Mouse (Mus musculus) heart, embryonic 15.5 days (tissue): ENCODE data around the gene Tprn. TPM values are rescaled to one million over a fixed set of nuclear protein-coding genes. Genes with fewer than 3 reads are reported as not detected.
A peak's percentile ranks its signal among the peaks of the same experiment; 100 is the strongest.

Experiments
- ATAC-seq: fragments of 200-750 bp; cut with Nextera tagmentation; replicated peaks from 2 replicates; pipeline ENCODE4 v1.8.0; 2017; ENCODE audit warnings: low read depth, moderate TSS enrichment; ENCODE audit not compliant: insufficient number of reproducible peaks, insufficient read depth, low FRiP score
- H3K27ac ChIP-seq: fragments of 300-500 bp; sonication (generic); 2 replicates; pipeline ENCODE4 v1.5.1; 2015; ENCODE audit warnings: mild to moderate bottlenecking, inconsistent platforms
- H3K27me3 ChIP-seq: fragments of 300-500 bp; sonication (generic); 2 replicates; pipeline ENCODE4 v1.6.1; 2015; ENCODE audit warnings: inconsistent platforms
- H3K36me3 ChIP-seq: fragments of 300-500 bp; sonication (generic); 2 replicates; pipeline ENCODE4 v1.6.1; 2015; ENCODE audit warnings: mild to moderate bottlenecking, inconsistent platforms
- H3K4me1 ChIP-seq: fragments of 300-500 bp; sonication (generic); replicated peaks from 2 replicates; pipeline ENCODE4 v1.6.1; 2015; ENCODE audit warnings: inconsistent platforms
- H3K4me2 ChIP-seq: fragments of 300-500 bp; sonication (generic); 2 replicates; pipeline ENCODE4 v1.6.1; 2015; ENCODE audit warnings: inconsistent platforms, mild to moderate bottlenecking, moderate library complexity
- H3K4me3 ChIP-seq: fragments of 300-500 bp; sonication (generic); 2 replicates; pipeline ENCODE4 v1.5.1; 2015; ENCODE audit warnings: mild to moderate bottlenecking, inconsistent platforms
- H3K9ac ChIP-seq: fragments of 300-500 bp; sonication (generic); 2 replicates; pipeline ENCODE4 v1.6.1; 2015; ENCODE audit warnings: mild to moderate bottlenecking, inconsistent platforms
- H3K9me3 ChIP-seq: fragments of 300-500 bp; sonication (generic); replicated peaks from 2 replicates; pipeline ENCODE4 v1.6.1; 2016; ENCODE audit warnings: inconsistent platforms
- WGBS: fragments of 180-500 bp; shearing (Covaris S2); methylation state at CpG from one replicate; pipeline ENCODE4 v1.1.7; 2015; ENCODE audit warnings: mixed read lengths; 5-methylcytosine and 5-hydroxymethylcytosine counted together
- polyA plus RNA-seq: library from polyadenylated mRNA; unstranded; fragments of >200 nt; fragmentation: Nextera tagmentation; extraction: Ambion mirVana; gene quantifications from 2 replicates; pipeline ENCODE4 v1.2.1, GENCODE M21; 2015

The Tprn gene
- 3.6 and 5.2 TPM in 2 replicates for polyA plus RNA-seq

DNA sequence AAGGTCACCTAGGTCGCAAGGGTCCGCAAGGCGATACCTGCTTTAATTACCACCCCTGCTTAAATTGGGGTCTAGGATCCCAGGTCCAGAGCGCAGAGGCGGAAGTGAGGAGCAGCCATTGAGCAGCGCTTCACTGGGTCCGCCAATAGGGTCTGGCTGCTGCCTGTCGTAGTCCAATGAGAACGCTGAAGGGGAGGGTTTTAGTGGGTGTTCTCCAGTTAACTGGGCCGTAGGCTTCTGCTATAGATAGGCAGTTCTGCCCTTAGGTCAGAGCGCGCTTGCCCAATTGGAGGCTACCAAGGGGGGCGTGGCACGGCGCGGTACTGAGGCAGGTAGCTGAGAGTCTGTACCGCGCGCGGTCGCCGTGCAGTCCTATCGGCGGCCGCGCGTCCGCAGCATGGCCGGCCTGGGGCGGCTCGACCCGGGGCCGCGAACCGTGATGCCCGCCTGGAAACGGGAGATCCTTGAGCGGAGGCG, at the start of gene Tprn:
Gene Tprn (plus strand): TSS at position 328 of the 477 bp plus-strand sequence.
- peak within 1 kb of the TSS; percentile 46 for H3K27ac ChIP-seq
- no peaks in the 10 kb centered on the region for H3K9me3 ChIP-seq
- H3K36me3 ChIP-seq: no peaks in the 10 kb centered on the region
- peak within 1 kb of the TSS; percentile 100 for H3K4me2 ChIP-seq
- peak; percentile 98 for ATAC-seq
- WGBS: under 1% methylated on average over 39 of the region's 39 CpGs
- H3K4me3 ChIP-seq: peak within 1 kb of the TSS; percentile 91
- H3K27me3 ChIP-seq: peaks cover 15% of the 10 kb centered on the region
- H3K9ac ChIP-seq: peak within 1 kb of the TSS; percentile 67
- H3K4me1 ChIP-seq: peaks cover 46% of the 10 kb centered on the region

GRCm38 (mm10) chr2:25213266-25213865, 49.1 kb upstream of the Tprn start:
- no peak overlapping the region for H3K27ac ChIP-seq
- H3K27me3 ChIP-seq: 0 out of 2 replicates have a peak, but pooled peaks cover 11% of the 10 kb centered on the region
- 55% methylated on average over 23 of the region's 23 CpGs for WGBS
- no peak for ATAC-seq
- peaks cover 20% of the 10 kb centered on the region for H3K4me1 ChIP-seq
- H3K36me3 ChIP-seq: peaks cover 6% of the 10 kb centered on the region; the same call in 1 of the 2 replicates
- H3K9me3 ChIP-seq: no peaks in the 10 kb centered on the region
- no peak overlapping the region for H3K4me2 ChIP-seq
- H3K9ac ChIP-seq: no peak overlapping the region
- no peak overlapping the region for H3K4me3 ChIP-seq

GRCm38 (mm10) chr2:25214444-25214843, 48.0 kb upstream of the Tprn start, which contains the start of gene Stpg3:
Gene Stpg3, minus strand, starts transcription at chr2:25214637.
- 63% methylated on average over 3 of the region's 3 CpGs for WGBS
- 0 out of 2 replicates have a peak, but pooled peaks cover 11% of the 10 kb centered on the region for H3K27me3 ChIP-seq
- ATAC-seq: no peak

GRCm38 (mm10) chr2:25217666-25218065, 44.8 kb upstream of the Tprn start:
- Histone ChIP-seq H3K4me2 (no peak overlapping the region), H3K36me3 (peaks cover 11% of the 10 kb centered on the region; the same call in 1 of the 2 replicates), H3K4me1 (no peaks in the 10 kb centered on the region), H3K9me3 (no peaks in the 10 kb centered on the region), H3K27ac (no peak overlapping the region), H3K9ac (no peak overlapping the region), H3K27me3 (0 out of 2 replicates have a peak, but pooled peaks cover 11% of the 10 kb centered on the region), H3K4me3 (no peak overlapping the region)
- 51% methylated on average over 2 of the region's 2 CpGs for WGBS
- no peak for ATAC-seq

More at GRCm38 (mm10) chr2:25214444-25214843, 48.0 kb upstream of the Tprn start, which contains the start of gene Stpg3:
- Histone ChIP-seq H3K4me1 (peaks cover 16% of the 10 kb centered on the region), H3K9me3 (no peaks in the 10 kb centered on the region), H3K9ac (no peak within 1 kb of the TSS), H3K36me3 (no peaks in the 10 kb centered on the region), H3K4me3 (no peak within 1 kb of the TSS), H3K27ac (no peak within 1 kb of the TSS), H3K4me2 (no peak within 1 kb of the TSS)

GRCm38 (mm10) chr2:25218445-25218844, 44.0 kb upstream of the Tprn start, which contains the start of gene Fam166a:
Gene Fam166a, plus strand, starts transcription at chr2:25218745.
- Histone ChIP-seq H3K27ac (no peak within 1 kb of the TSS), H3K9ac (no peak within 1 kb of the TSS), H3K27me3 (0 out of 2 replicates have a peak, but pooled peaks cover 4% of the 10 kb centered on the region), H3K9me3 (no peaks in the 10 kb centered on the region), H3K4me2 (no peak within 1 kb of the TSS), H3K36me3 (peaks cover 11% of the 10 kb centered on the region; the same call in 1 of the 2 replicates), H3K4me1 (peaks cover 3% of the 10 kb centered on the region), H3K4me3 (no peak within 1 kb of the TSS)
- ATAC-seq: no peak

GRCm38 (mm10) chr2:25221331-25221772, 41.1 kb upstream of the Tprn start:
- no peak overlapping the region for H3K27ac ChIP-seq
- H3K4me1 ChIP-seq: peaks cover 15% of the 10 kb centered on the region
- no peak overlapping the region for H3K4me3 ChIP-seq
- WGBS: 70% methylated on average over 5 of the region's 5 CpGs
- H3K9me3 ChIP-seq: no peaks in the 10 kb centered on the region
- no peak overlapping the region for H3K4me2 ChIP-seq
- H3K27me3 ChIP-seq: no peaks in the 10 kb centered on the region
- H3K36me3 ChIP-seq: peaks cover 11% of the 10 kb centered on the region; the same call in 1 of the 2 replicates
- no peak overlapping the region for H3K9ac ChIP-seq
- ATAC-seq: no peak

DNA sequence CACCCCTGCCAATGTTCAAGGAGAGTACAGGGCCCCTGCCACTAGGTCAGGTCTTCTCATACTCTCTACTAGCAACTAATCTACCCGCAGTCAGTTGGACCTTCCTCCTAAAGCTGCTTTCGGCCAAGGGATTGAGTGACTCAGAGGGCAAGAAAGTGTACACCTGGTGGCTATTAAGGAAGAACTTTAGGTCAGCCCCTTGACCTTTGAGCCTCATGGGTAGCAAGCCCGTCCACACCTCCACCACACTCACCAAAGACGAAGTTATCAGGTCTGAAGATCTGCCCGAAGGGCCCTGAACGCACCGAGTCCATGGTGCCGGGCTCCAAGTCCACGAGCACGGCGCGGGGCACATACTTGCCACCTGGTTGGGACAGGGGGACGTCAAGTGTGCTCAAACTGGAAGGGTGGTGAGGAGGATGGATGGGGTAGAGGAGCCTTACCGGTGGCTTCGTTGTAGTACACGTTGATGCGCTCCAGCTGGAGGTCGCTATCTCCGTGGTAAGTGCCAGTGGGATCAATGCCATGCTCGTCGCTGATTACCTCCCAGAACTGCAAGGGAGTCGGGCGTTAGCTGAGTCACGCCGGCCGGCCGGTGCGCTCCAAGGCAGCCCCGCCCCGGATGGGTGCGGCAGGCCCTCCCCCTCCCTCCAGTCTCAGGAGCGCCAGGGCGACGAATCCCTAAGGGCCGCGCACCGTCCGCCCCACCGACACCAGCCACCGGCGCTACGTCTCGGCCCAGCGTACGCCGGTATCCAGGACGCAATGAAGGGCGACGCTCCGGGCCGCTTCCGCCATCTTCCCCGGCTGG, 38.5 kb upstream of the Tprn start:
- H3K4me1 ChIP-seq: peaks cover 23% of the 10 kb centered on the region
- peak overlapping the region; percentile 73 for H3K4me3 ChIP-seq
- H3K36me3 ChIP-seq: peaks cover 11% of the 10 kb centered on the region; the same call in 1 of the 2 replicates
- peak; percentile 36 for ATAC-seq
- H3K9me3 ChIP-seq: no peaks in the 10 kb centered on the region
- no peaks in the 10 kb centered on the region for H3K27me3 ChIP-seq
- H3K27ac ChIP-seq: peak overlapping the region; percentile 92
- peak overlapping the region; percentile 76 for H3K9ac ChIP-seq
- 2% methylated on average over 44 of the region's 53 CpGs for WGBS
- peak overlapping the region; percentile 85 for H3K4me2 ChIP-seq

GRCm38 (mm10) chr2:25224492-25224765, 38.0 kb upstream of the Tprn start, which contains the start of gene Tubb4b:
Gene Tubb4b, minus strand, starts transcription at chr2:25224702.
- no peak for ATAC-seq
- Histone ChIP-seq H3K4me1 (peaks cover 25% of the 10 kb centered on the region), H3K4me3 (peak within 1 kb of the TSS; percentile 73), H3K4me2 (peak within 1 kb of the TSS; percentile 85), H3K9ac (peak within 1 kb of the TSS; percentile 76), H3K27me3 (0 out of 2 replicates have a peak, but pooled peaks cover 2% of the 10 kb centered on the region), H3K9me3 (no peaks in the 10 kb centered on the region), H3K27ac (peak within 1 kb of the TSS; percentile 98), H3K36me3 (peaks cover 11% of the 10 kb centered on the region; the same call in 1 of the 2 replicates)
- 0% methylated on average over 17 of the region's 17 CpGs for WGBS

DNA sequence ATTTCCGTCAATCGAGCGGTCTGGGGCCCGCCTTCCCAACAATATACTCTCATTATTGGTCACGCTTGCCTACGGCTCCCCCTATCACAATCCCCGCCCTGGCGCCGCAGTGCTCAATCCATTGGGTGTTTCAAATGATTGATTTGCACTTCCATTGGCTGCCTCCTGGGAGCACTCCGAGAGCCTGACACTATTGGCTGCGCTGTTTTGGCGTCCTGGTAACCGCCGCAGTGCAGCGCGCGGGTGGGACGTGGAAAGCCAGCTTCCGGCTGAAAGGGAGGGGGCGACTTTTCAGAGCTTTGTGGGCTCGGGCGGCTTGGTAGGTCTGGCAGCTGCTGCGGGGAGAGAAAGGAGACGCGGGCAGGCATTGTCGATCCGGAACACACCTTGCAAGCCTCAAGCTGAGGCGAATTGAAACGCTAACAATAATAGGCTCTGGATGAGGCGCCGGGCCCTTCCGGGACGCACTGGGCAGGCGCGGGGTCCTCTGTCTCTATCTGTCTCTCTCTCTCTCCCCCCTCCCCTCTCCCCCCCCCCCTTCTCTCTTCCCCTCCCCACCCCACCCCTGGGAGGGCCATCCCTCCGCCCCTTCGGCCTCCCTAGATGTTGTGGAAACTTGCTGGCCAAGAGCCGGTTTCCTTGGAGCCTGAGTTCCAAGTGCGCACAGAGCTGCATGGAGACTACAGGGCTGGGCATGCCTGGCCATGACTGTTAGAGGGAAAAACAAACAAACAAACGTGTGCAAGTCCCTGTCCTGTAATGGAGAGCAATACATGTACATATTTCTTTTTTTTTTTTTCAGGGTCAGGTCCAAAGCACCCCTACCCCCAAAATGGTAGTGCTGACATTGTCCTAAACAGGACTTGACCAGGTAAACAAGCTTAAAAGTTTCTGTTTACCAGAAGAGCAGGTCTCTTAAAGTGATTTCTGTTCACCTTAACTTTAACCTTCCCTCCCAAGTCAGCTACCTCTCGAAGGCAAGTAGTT, 37.4 kb upstream of the Tprn start:
- ATAC-seq: peak; percentile 94
- Histone ChIP-seq H3K27me3 (peaks cover 8% of the 10 kb centered on the region; the same call in 1 of the 2 replicates), H3K27ac (peak overlapping the region; percentile 98), H3K4me2 (peak overlapping the region; percentile 61), H3K9ac (peak overlapping the region; percentile 61), H3K4me1 (peaks cover 25% of the 10 kb centered on the region), H3K9me3 (no peaks in the 10 kb centered on the region), H3K4me3 (peak overlapping the region; percentile 55), H3K36me3 (peaks cover 11% of the 10 kb centered on the region; the same call in 1 of the 2 replicates)
- WGBS: 2% methylated on average over 41 of the region's 41 CpGs

DNA sequence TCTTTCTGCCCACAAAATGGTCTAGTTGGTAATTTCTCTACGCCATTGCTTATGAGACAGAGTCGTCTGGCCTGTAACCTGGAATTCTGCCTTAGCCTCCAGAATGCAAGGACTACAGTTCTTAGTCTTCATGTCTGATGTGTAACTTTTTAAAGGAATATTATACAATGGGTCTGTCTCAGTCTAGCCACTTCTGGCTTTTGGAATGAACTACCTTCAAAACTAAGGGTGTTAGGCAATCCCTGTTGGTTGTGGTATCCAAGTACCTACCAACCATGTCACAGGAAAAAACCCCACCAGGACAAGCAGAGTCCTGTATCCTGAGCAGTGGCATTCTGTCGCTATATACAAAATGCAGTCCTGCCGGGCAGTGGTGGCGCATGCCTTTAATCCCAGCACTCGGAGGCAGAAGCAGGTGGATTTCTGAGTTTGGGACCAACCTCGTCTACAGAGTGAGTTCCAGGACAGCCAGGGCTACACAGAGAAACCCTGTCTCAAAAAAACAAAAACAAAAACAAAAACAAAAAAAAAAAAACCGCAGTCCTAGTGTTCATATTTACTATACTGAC, 36.5 kb upstream of the Tprn start:
- Histone ChIP-seq H3K4me3 (peak overlapping the region; percentile 55), H3K36me3 (peaks cover 11% of the 10 kb centered on the region; the same call in 1 of the 2 replicates), H3K4me1 (peaks cover 25% of the 10 kb centered on the region), H3K27me3 (peaks cover 16% of the 10 kb centered on the region), H3K9me3 (no peaks in the 10 kb centered on the region), H3K9ac (0 out of 2 replicates have a peak overlapping the region, but pooled peaks have one; percentile 61), H3K4me2 (peak overlapping the region; percentile 61), H3K27ac (peak overlapping the region; percentile 98)
- 70% methylated on average over 8 of the region's 8 CpGs for WGBS
- ATAC-seq: no peak
